Mouse (Mus musculus) C2C12 (cell line): ENCODE results near the gene Uri1.

Experiments used
- CTCF ChIP-seq: IDR thresholded peaks from one replicate; pipeline ENCODE4 v1.5.1; 2011; ENCODE audit not compliant: control insufficient read depth, insufficient read depth, insufficient read length
- MYOD1 ChIP-seq: IDR thresholded peaks from one replicate; pipeline ENCODE4 v1.6.1; 2011; ENCODE audit warnings: low read depth; ENCODE audit not compliant: control insufficient read depth, insufficient read length

DNA sequence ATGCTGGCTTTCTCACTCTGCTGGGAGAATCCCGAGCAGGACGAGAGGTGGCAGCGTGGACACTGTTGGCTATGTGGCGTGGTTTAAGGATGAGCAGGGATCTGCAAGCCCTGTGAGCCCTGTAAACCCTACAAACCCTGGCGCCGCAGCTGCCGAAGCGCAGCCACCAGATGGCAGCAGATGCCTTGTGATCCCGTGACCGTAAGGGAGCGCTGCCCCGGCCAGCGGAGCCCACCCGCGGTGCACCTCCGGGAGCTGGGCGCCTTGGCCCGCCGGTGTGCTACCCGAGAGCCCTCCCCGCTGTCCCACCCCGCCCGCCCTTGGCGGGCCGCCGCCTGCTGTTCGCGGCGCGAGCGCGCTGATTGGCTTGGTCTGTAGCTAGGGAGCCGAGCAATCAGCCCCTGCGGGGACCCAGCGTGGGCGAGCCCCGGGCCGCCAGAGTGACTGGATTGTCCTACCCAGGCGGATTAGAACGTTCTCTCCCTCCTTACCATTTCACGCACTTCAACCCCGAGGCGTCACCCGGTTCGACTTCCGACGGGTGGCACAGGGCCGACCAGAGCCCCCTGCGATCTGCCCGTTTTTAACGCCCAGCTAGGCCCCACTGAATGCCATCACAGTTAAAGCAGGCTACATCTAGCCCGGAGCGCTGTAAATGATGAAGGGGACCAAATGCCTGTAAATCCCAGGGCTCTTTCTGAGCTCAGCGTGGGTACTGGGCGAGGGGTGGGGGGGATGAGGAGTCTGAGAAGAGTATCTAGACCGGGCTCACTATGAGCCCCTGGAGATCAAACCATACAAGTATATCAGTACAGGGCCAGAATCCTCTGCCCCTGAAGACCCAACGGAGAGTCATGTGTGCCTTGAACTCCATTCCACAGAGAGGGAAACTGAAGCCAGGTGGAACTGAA is 38.0 kb upstream of the Uri1 start:
- TF ChIP-seq CTCF (peak; percentile 99), MYOD1 (no peak)
